Mouse (Mus musculus): ENCODE data around the gene Dctn3. TPM values are rescaled to one million over a fixed set of nuclear protein-coding genes. Genes with fewer than 3 reads are reported as not detected.

The Dctn3 gene
- polyA plus RNA-seq, 1 experiment from 2014 or later: 146 TPM

DNA sequence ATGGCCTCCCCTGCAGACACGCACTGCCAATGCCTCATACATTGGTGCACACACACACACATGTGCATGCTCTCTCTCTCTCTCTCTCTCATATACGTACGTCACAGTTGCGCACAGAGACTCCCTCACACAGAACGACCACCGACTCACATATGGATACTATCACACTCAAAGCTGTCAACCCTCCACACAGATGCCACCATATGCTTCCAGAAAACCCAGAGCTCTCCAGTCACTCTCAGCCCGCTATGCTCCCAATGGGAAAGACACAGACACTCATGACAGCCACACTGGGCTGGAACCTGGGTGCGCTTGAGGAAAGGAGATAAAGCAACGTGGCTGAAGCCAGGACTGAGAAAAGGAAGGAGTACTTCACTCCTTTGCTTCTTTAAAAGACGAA lies 41.0 kb downstream of the Dctn3 start:
- H3K9ac ChIP-seq: no peak overlapping the region
- no peaks in the 10 kb centered on the region for H3K27me3 ChIP-seq
- no peak for ATAC-seq (ENCODE audit: insufficient number of reproducible peaks, low FRiP score, low TSS enrichment, low read depth)
- H3K4me1 ChIP-seq: peaks cover 48% of the 10 kb centered on the region
- no peaks in the 10 kb centered on the region for H3K9me3 ChIP-seq (replicated peaks)
- no peak overlapping the region for H3K4me2 ChIP-seq (replicated peaks)
- no peak overlapping the region for H3K4me3 ChIP-seq (replicated peaks)
- H3K36me3 ChIP-seq: no peaks in the 10 kb centered on the region
- 61% methylated on average over 10 of the region's 10 CpGs for WGBS
- H3K27ac ChIP-seq (replicated peaks): no peak overlapping the region

DNA sequence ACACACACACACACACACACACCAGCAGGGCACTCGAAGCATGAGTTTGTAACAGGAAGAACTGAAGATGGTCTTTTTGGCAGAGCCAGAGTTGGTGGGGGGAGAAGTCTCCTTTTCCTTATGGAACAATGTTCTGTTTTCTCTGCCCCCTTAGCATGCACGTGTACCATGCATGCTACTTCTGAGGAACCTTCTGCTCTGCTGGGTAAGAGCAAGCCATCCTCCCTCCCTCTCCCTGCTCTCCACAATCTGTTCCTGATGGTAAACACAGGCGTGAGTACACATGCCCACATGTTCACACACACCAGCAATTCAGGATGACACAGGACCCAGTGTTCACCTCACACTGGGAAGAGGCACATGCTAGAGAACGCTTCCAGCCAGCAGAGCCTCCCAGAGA lies 41.8 kb downstream of the Dctn3 start:
- H3K4me2 ChIP-seq (replicated peaks): no peak overlapping the region
- WGBS: 40% methylated on average over 4 of the region's 4 CpGs
- H3K27ac ChIP-seq (replicated peaks): no peak overlapping the region
- no peak for ATAC-seq (ENCODE audit: insufficient number of reproducible peaks, low FRiP score, low TSS enrichment, low read depth)
- no peaks in the 10 kb centered on the region for H3K27me3 ChIP-seq
- no peak overlapping the region for H3K4me3 ChIP-seq (replicated peaks)
- no peaks in the 10 kb centered on the region for H3K36me3 ChIP-seq
- H3K4me1 ChIP-seq: peaks cover 55% of the 10 kb centered on the region
- H3K9me3 ChIP-seq (replicated peaks): no peaks in the 10 kb centered on the region
- no peak overlapping the region for H3K9ac ChIP-seq

DNA sequence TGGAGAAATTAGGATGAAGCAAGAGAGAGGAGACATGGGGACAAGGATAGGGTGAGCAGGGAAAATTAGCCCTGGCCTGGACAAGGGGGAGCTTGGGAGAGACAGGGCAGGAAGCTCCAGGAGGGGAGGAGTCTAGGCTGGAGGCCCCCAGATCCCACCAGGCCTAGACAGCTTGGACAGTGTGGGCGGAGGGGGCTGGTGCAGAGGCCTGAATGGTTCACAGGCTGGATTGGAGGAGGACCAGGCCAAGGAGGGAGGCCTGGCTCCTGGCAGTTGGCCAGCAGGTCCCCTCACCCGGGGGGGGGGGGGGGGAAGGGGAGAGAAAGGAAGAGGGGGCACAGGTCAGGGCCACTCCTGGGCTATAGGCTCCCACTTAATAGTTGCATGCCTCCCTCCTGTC lies 43.7 kb downstream of the Dctn3 start:
- H3K27ac ChIP-seq (replicated peaks): no peak overlapping the region
- H3K36me3 ChIP-seq: no peaks in the 10 kb centered on the region
- peaks cover 59% of the 10 kb centered on the region for H3K4me1 ChIP-seq
- no peaks in the 10 kb centered on the region for H3K27me3 ChIP-seq
- no peak overlapping the region for H3K4me2 ChIP-seq (replicated peaks)
- no peak; the same call in 1 of the 2 replicates for ATAC-seq (ENCODE audit: insufficient number of reproducible peaks, low FRiP score, low TSS enrichment, low read depth)
- WGBS: 63% methylated on average over 1 of the region's 2 CpGs
- H3K9ac ChIP-seq: no peak overlapping the region
- no peaks in the 10 kb centered on the region for H3K9me3 ChIP-seq (replicated peaks)
- H3K4me3 ChIP-seq (replicated peaks): no peak overlapping the region

DNA sequence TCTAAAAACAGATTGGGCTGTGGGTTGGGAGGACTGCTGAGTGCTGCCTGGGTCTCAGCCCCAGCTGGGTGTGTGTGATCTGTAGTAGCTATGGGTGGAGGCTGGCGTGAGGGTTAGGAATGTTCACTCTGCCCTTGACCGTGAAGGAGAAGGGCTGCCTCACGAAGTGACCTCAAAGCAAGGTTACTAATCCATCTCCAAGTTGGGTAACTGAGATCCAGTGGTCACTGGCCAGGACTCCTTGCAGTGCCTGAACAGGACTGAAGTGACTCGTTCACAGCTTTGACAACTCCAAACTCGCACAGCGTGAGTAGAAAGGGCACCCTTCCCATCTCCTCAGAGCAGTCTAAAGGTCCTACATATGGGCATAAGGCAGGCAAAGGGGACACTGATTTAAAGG lies 44.1 kb downstream of the Dctn3 start:
- no peaks in the 10 kb centered on the region for H3K27me3 ChIP-seq
- H3K4me3 ChIP-seq (replicated peaks): no peak overlapping the region
- H3K9ac ChIP-seq: no peak overlapping the region
- H3K9me3 ChIP-seq (replicated peaks): no peaks in the 10 kb centered on the region
- peaks cover 57% of the 10 kb centered on the region for H3K4me1 ChIP-seq
- whole genome bisulfite sequencing: 80% methylated on average over 6 of the region's 6 CpGs
- H3K4me2 ChIP-seq (replicated peaks): no peak overlapping the region
- H3K27ac ChIP-seq (replicated peaks): no peak overlapping the region
- no peak for ATAC-seq (ENCODE audit: insufficient number of reproducible peaks, low FRiP score, low TSS enrichment, low read depth)
- H3K36me3 ChIP-seq: no peaks in the 10 kb centered on the region

DNA sequence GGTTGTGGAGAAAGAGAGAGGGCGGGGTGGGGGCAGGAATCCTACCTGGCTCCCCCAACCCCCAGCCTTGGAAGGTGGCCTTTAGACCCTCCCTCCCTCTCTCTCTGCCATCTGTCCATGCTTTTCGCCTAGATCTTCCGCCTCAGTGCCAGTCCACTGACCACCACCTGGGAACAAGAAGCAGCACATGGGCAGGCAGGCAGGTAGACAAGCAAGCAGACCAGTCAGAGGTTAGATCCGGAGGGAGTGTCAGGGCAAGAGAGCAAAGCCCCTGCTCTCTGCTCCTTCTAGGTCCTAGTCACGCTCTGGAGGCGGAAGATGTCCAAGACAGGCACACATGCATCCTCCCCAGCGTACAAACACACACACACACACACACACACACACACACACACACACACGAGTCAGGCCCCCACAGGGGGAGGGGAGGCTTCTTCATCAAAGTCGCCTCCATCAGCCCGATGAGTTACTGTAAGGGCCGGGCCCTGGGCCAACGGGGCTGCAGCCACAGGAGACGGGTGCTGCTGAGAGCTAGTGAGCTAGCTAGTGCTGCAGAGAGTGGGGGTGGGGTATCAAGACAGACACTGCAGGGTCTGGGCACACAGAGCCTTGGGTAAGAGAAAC lies 45.9 kb downstream of the Dctn3 start:
- no peak for ATAC-seq (ENCODE audit: insufficient number of reproducible peaks, low FRiP score, low TSS enrichment, low read depth)
- Histone ChIP-seq H3K36me3 (no peaks in the 10 kb centered on the region), H3K27me3 (no peaks in the 10 kb centered on the region)

DNA sequence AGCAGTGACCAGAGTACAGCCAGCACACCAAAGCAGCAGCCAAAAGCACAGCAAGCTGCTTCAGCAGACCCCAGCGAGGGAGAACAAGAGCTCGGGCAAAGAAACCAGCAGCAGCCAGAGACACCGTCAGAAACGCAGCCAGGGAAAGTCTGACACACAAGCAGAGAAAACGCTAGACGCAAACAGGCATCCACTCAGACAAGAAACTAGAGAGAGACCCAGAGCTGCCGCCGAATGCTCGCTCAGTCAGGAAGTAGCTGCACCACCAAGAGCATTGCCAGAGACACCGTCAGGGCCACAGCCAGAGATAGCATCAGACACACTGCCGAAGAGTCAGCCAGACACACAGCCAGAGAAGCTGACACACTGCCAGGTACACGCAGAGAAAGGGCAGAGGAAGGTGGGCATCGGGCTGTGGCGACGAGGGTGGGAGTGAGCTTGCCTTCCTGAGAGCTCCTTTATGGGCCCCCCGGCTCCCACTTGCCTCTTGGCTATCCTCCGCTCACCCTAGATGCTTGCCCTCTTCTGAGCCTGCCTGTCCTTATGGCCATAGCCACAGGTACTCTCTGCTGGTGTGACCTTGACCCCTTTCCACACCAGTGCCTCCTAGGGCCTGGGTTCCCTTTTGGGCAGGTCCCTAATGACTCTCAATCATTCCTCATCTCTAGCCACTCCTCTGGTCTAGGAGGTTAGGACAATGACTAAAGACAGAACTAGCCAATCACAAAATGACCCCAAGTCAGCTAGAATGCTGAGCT lies 46.5 kb downstream of the Dctn3 start:
- peaks cover 61% of the 10 kb centered on the region for H3K4me1 ChIP-seq
- H3K9me3 ChIP-seq (replicated peaks): no peaks in the 10 kb centered on the region
- H3K27me3 ChIP-seq: no peaks in the 10 kb centered on the region
- H3K4me2 ChIP-seq (replicated peaks): no peak overlapping the region
- H3K4me3 ChIP-seq (replicated peaks): no peak overlapping the region
- no peak overlapping the region for H3K9ac ChIP-seq
- ATAC-seq (ENCODE audit: insufficient number of reproducible peaks, low FRiP score, low TSS enrichment, low read depth): no peak
- 62% methylated on average over 17 of the region's 17 CpGs for WGBS
- H3K36me3 ChIP-seq: no peaks in the 10 kb centered on the region
- no peak overlapping the region for H3K27ac ChIP-seq (replicated peaks)

More for the DNA sequence above, 45.9 kb downstream of the Dctn3 start:
- 46% methylated on average over 12 of the region's 13 CpGs for WGBS
- H3K4me2 ChIP-seq (replicated peaks): no peak overlapping the region
- H3K9me3 ChIP-seq (replicated peaks): no peaks in the 10 kb centered on the region
- H3K9ac ChIP-seq: no peak overlapping the region
- no peak overlapping the region for H3K4me3 ChIP-seq (replicated peaks)
- no peak overlapping the region for H3K27ac ChIP-seq (replicated peaks)
- peaks cover 57% of the 10 kb centered on the region for H3K4me1 ChIP-seq

DNA sequence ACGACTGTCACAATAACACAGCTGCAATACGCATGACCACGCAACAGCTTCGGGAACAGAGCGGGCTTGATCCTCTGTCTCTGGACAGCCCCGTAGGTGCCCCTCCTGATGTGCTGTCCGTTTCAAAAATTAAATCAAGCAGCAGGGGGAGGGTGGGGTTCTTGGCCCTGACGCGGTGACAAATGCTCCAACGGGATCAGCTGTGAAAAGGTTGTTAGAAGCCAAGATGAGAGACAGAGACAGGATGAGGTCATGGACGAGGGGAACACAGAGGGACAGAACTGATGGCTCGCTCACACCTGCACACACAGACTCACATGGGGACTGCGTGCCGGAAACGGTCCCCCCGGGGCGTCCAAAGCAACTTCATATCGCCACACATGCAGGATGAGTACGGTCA lies 49.8 kb downstream of the Dctn3 start:
- H3K27me3 ChIP-seq: 0 out of 2 replicates have a peak, but pooled peaks cover 3% of the 10 kb centered on the region
- no peak overlapping the region for H3K4me3 ChIP-seq (replicated peaks)
- H3K9me3 ChIP-seq (replicated peaks): no peaks in the 10 kb centered on the region
- no peaks in the 10 kb centered on the region for H3K36me3 ChIP-seq
- no peak overlapping the region for H3K9ac ChIP-seq
- no peak overlapping the region for H3K4me2 ChIP-seq (replicated peaks)
- no peak overlapping the region for H3K27ac ChIP-seq (replicated peaks)
- peaks cover 35% of the 10 kb centered on the region for H3K4me1 ChIP-seq
- WGBS: 70% methylated on average over 19 of the region's 19 CpGs
- no peak for ATAC-seq (ENCODE audit: insufficient number of reproducible peaks, low FRiP score, low TSS enrichment, low read depth)

DNA sequence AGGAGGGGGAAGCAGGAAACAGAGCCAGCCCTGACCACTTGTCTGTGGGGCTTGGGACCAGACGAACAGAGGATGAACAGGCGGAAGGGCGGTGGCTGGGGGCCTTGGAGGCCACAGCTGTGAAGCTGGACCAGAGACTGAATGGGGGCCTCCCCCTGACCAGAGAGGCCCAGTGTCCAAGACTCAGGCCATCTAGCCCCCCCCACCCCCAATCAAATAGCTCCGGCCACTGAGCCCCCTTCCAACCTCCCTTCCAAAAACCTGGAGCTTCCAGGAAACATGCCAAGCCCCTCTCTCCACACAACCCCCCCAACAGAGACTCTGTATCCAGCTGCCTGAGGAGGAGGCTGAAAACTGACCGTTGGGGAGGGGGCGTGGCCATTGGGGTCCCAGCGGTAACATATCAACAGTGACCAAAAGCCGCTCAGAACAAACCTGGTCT lies 50.4 kb downstream of the Dctn3 start:
- Histone ChIP-seq H3K9ac (no peak overlapping the region), H3K27ac (replicated peaks) (no peak overlapping the region), H3K4me3 (replicated peaks) (no peak overlapping the region), H3K9me3 (replicated peaks) (no peaks in the 10 kb centered on the region), H3K27me3 (0 out of 2 replicates have a peak, but pooled peaks cover 3% of the 10 kb centered on the region), H3K4me2 (replicated peaks) (no peak overlapping the region), H3K4me1 (peaks cover 33% of the 10 kb centered on the region), H3K36me3 (no peaks in the 10 kb centered on the region)
- ATAC-seq (ENCODE audit: insufficient number of reproducible peaks, low FRiP score, low TSS enrichment, low read depth): 0 out of 2 replicates have a peak, but pooled peaks have one; percentile 8
- 39% methylated on average over 8 of the region's 8 CpGs for WGBS

DNA sequence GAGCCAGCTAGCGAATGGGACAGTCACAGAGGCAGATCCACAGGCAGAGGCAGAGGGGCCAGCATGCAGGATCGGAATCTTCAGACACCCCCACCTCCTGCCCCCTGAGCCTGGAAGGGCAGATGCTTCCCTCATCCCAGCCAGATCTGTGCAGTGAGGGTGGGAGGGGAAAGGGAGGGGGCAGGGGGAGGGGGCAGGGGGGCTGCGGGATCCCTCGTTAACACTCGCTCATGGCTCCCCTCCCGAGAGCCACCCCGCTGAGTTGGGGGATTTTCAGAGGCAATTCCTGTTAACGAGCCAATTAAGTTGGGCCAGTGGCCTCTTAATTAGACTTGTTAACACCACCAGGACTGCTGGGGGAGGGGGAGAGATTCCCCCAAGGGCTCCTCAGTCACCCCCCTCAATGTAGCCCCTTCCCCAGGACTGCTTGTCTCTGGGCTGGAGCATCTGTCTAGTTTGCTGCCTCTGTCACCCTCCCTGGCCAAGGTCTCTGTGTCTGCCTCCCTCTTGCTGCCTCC lies 50.9 kb downstream of the Dctn3 start:
- Histone ChIP-seq H3K27me3 (0 out of 2 replicates have a peak, but pooled peaks cover 3% of the 10 kb centered on the region), H3K4me3 (replicated peaks) (no peak overlapping the region), H3K9me3 (replicated peaks) (no peaks in the 10 kb centered on the region), H3K36me3 (no peaks in the 10 kb centered on the region), H3K9ac (no peak overlapping the region), H3K27ac (replicated peaks) (no peak overlapping the region), H3K4me2 (replicated peaks) (no peak overlapping the region), H3K4me1 (peaks cover 28% of the 10 kb centered on the region)
- 0 out of 2 replicates have a peak, but pooled peaks have one; percentile 16 for ATAC-seq (ENCODE audit: insufficient number of reproducible peaks, low FRiP score, low TSS enrichment, low read depth)
- WGBS: 16% methylated on average over 8 of the region's 8 CpGs

DNA sequence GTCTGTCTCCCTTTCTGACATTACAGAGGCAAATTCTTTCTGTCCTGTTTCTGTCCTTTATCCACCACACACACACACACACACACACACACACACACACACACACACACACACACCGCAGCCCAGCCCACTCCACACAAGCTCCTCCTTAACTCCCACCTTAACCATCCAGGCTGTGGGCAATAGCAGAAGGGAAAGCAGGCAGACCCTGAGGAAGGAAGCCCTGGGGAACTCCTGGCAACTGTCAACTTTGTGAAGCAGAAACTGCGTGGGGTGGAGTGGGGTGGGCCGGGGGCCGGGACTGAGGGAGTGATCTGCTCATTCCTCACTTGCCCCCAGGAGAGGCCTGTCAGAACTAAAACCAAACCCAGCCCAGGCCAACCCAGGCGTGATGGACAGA lies 51.5 kb downstream of the Dctn3 start:
- WGBS: 22% methylated on average over 5 of the region's 5 CpGs
- peaks cover 23% of the 10 kb centered on the region for H3K4me1 ChIP-seq
- no peak overlapping the region for H3K27ac ChIP-seq (replicated peaks)
- no peaks in the 10 kb centered on the region for H3K36me3 ChIP-seq
- no peak overlapping the region for H3K9ac ChIP-seq
- H3K27me3 ChIP-seq: 0 out of 2 replicates have a peak, but pooled peaks cover 3% of the 10 kb centered on the region
- H3K4me3 ChIP-seq (replicated peaks): no peak overlapping the region
- H3K4me2 ChIP-seq (replicated peaks): no peak overlapping the region
- no peaks in the 10 kb centered on the region for H3K9me3 ChIP-seq (replicated peaks)
- ATAC-seq (ENCODE audit: insufficient number of reproducible peaks, low FRiP score, low TSS enrichment, low read depth): no peak

DNA sequence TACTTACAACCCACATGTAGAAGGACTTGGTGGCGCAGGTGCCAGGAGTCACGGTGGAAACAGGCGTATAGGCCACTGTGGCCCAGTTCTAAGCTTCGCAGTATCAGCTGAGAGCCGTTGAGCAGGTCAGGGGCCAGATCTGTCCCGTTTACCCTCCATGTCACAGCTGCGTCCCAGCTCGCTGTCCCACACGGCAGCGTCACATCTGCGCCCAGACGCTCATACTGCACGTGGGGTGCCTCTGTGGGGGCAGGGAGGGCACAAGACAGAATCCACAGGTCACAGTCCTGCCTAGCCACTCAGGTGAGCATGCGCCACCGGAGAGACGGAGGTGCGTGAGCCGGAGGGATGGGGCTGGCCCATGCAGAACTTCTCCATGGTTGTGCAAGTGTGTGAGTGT lies 52.1 kb downstream of the Dctn3 start:
- H3K4me3 ChIP-seq (replicated peaks): no peak overlapping the region
- no peaks in the 10 kb centered on the region for H3K36me3 ChIP-seq
- ATAC-seq (ENCODE audit: insufficient number of reproducible peaks, low FRiP score, low TSS enrichment, low read depth): no peak
- H3K27me3 ChIP-seq: 0 out of 2 replicates have a peak, but pooled peaks cover 3% of the 10 kb centered on the region
- no peak overlapping the region for H3K9ac ChIP-seq
- WGBS: 87% methylated on average over 18 of the region's 18 CpGs
- H3K9me3 ChIP-seq (replicated peaks): no peaks in the 10 kb centered on the region
- H3K4me1 ChIP-seq: peaks cover 16% of the 10 kb centered on the region
- no peak overlapping the region for H3K4me2 ChIP-seq (replicated peaks)
- H3K27ac ChIP-seq (replicated peaks): no peak overlapping the region

All from embryonic facial prominence, embryonic 15.5 days (tissue).